Mouse (Mus musculus): ENCODE results near the gene Cdc42bpg. TPM values are rescaled to one million over a fixed set of nuclear protein-coding genes. Genes with fewer than 3 reads are reported as not detected.

Gene Cdc42bpg
- polyA plus RNA-seq, 2 experiments: 0.32 to 2.1 TPM

DNA sequence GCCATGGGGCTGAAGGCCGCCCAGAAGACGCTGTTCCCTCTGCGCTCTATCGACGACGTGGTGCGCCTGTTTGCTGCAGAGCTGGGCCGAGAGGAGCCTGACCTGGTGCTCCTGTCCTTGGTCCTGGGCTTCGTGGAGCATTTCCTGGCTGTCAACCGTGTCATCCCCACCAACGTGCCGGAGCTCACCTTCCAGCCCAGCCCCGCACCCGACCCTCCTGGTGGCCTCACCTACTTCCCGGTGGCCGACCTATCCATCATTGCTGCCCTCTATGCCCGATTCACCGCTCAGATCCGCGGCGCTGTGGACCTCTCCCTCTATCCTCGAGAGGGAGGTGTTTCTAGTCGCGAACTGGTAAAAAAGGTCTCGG is 29.2 kb downstream of the Cdc42bpg start:
- Histone ChIP-seq H3K4me1 (replicated peaks; ENCODE audit: control insufficient read depth in 2 of 2, insufficient read depth in 2 of 2, low read length in 1 of 2) (peaks cover 18 to 30% of the 10 kb centered on the region in 2 experiments), H3K27ac (peak overlapping the region; percentile 70), H3K4me2 (ENCODE audit: low read depth) (peak overlapping the region; percentile 100), H3K9ac (replicated peaks) (peak overlapping the region; percentile 78), H3K4me3 (ENCODE audit: insufficient read depth in 1 of 2, low read depth in 2 of 2, low read length in 2 of 2) (peak overlapping the region; percentile 87 to 92), H3K36me3 (replicated peaks; ENCODE audit: control insufficient read depth, insufficient read depth, low read depth) (peaks cover 6% of the 10 kb centered on the region), H3K27me3 (ENCODE audit: control insufficient read depth, insufficient read depth, low read length) (no peaks in the 10 kb centered on the region), H3K9me3 (ENCODE audit: control insufficient read depth, low read length) (no peaks in the 10 kb centered on the region)
- TF ChIP-seq CTCF (IDR thresholded peaks at IDR 0.05; ENCODE audit: low read depth): peak; percentile 35; the same call in 1 of the 2 replicates
- TF ChIP-seq EP300 (IDR thresholded peaks at IDR 0.05; ENCODE audit: low read depth): no peak
- WGBS (ENCODE audit: insufficient replicate concordance): under 1% methylated on average over 25 of the region's 25 CpGs
- ATAC-seq (ENCODE audit: insufficient read depth): peak; percentile 31; the same call in 1 of the 2 replicates
- no peak for DNase-seq (ENCODE audit: low read depth in 3 of 3, low spot score in 3 of 3)

DNA sequence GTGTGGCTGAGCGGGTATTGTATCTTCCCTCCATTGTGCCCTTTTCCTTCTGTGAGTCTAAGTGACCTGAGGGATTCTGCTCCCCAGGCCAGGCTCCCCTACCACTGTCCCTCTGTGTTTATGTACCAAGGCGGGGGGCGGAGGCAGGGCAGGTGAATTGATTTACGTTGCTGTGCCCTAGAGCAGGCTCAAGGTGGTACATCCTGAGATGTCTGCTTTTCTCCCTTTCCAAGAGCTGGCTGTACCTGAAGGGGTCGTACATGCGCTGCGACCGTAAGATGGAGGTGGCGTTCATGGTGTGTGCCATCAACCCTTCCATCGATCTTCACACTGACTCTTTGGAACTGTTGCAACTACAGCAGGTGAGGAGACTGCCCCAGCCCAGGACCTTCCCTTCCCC is 30.7 kb downstream of the Cdc42bpg start:
- Histone ChIP-seq H3K4me3 (ENCODE audit: insufficient read depth in 1 of 2, low read depth in 2 of 2, low read length in 2 of 2) (no peak overlapping the region), H3K4me1 (replicated peaks; ENCODE audit: control insufficient read depth in 2 of 2, insufficient read depth in 2 of 2, low read length in 1 of 2) (peaks cover 21 to 37% of the 10 kb centered on the region in 2 experiments)

DNA sequence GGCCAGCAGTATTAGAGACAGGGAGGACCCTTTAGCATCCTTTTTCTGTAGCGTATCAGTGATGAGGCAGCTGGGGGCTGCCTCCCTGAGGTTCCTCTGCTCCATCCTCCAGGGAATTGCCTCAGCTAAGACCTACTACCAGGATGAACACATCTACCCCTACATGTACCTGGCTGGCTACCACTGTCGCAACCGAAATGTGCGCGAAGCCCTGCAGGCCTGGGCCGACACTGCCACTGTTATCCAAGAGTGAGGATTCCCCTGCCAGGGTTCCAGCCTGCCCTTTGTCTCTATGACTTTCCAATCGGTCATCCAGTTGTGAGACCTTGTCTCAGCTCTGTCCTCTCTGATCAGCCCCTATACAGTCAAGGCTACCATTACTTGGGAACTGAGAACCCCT is 31.9 kb downstream of the Cdc42bpg start:
- Histone ChIP-seq H3K27me3 (ENCODE audit: control insufficient read depth, insufficient read depth, low read length) (no peaks in the 10 kb centered on the region), H3K9me3 (ENCODE audit: control insufficient read depth, low read length) (no peaks in the 10 kb centered on the region), H3K27ac (no peak overlapping the region), H3K4me3 (ENCODE audit: insufficient read depth in 1 of 2, low read depth in 2 of 2, low read length in 2 of 2) (no peak overlapping the region), H3K4me1 (replicated peaks; ENCODE audit: control insufficient read depth in 2 of 2, insufficient read depth in 2 of 2, low read length in 1 of 2) (peaks cover 21 to 37% of the 10 kb centered on the region in 2 experiments), H3K36me3 (replicated peaks; ENCODE audit: control insufficient read depth, insufficient read depth, low read depth) (peaks cover 6% of the 10 kb centered on the region), H3K4me2 (ENCODE audit: low read depth) (no peak overlapping the region), H3K9ac (replicated peaks) (no peak overlapping the region)
- DNase-seq (ENCODE audit: low read depth in 3 of 3, low spot score in 3 of 3) (no peak), ATAC-seq (ENCODE audit: insufficient read depth) (no peak)
- WGBS (ENCODE audit: insufficient replicate concordance): 77% methylated on average over 7 of the region's 7 CpGs
- TF ChIP-seq EP300 (IDR thresholded peaks at IDR 0.05; ENCODE audit: low read depth) (no peak), CTCF (IDR thresholded peaks at IDR 0.05; ENCODE audit: low read depth) (no peak)

More for the DNA sequence above, 30.7 kb downstream of the Cdc42bpg start:
- H3K9ac ChIP-seq (replicated peaks): no peak overlapping the region
- DNase-seq (ENCODE audit: low read depth in 3 of 3, low spot score in 3 of 3): no peak
- H3K9me3 ChIP-seq (ENCODE audit: control insufficient read depth, low read length): no peaks in the 10 kb centered on the region
- no peak overlapping the region; the same call in 1 of the 2 replicates for H3K4me2 ChIP-seq (ENCODE audit: low read depth)
- H3K27ac ChIP-seq: no peak overlapping the region
- no peak for ATAC-seq (ENCODE audit: insufficient read depth)
- no peaks in the 10 kb centered on the region for H3K27me3 ChIP-seq (ENCODE audit: control insufficient read depth, insufficient read depth, low read length)
- 86% methylated on average over 10 of the region's 10 CpGs for WGBS (ENCODE audit: insufficient replicate concordance)
- H3K36me3 ChIP-seq (replicated peaks; ENCODE audit: control insufficient read depth, insufficient read depth, low read depth): peaks cover 6% of the 10 kb centered on the region
- TF ChIP-seq EP300 (IDR thresholded peaks at IDR 0.05; ENCODE audit: low read depth): no peak
- TF ChIP-seq CTCF (IDR thresholded peaks at IDR 0.05; ENCODE audit: low read depth): no peak

GRCm38 (mm10) chr19:6338716-6339115 is 32.5 kb downstream of the Cdc42bpg start:
- Histone ChIP-seq H3K9me3 (ENCODE audit: control insufficient read depth, low read length) (no peaks in the 10 kb centered on the region), H3K27me3 (ENCODE audit: control insufficient read depth, insufficient read depth, low read length) (no peaks in the 10 kb centered on the region), H3K4me2 (ENCODE audit: low read depth) (no peak overlapping the region), H3K4me1 (replicated peaks; ENCODE audit: control insufficient read depth in 2 of 2, insufficient read depth in 2 of 2, low read length in 1 of 2) (peaks cover 21 to 40% of the 10 kb centered on the region in 2 experiments), H3K27ac (no peak overlapping the region), H3K4me3 (ENCODE audit: insufficient read depth in 1 of 2, low read depth in 2 of 2, low read length in 2 of 2) (no peak overlapping the region), H3K36me3 (replicated peaks; ENCODE audit: control insufficient read depth, insufficient read depth, low read depth) (peaks cover 6% of the 10 kb centered on the region), H3K9ac (replicated peaks) (no peak overlapping the region)
- WGBS (ENCODE audit: insufficient replicate concordance): 85% methylated on average over 11 of the region's 11 CpGs
- TF ChIP-seq EP300 (IDR thresholded peaks at IDR 0.05; ENCODE audit: low read depth) (no peak), CTCF (IDR thresholded peaks at IDR 0.05; ENCODE audit: low read depth) (no peak)
- DNase-seq (ENCODE audit: low read depth in 3 of 3, low spot score in 3 of 3) (no peak), ATAC-seq (ENCODE audit: insufficient read depth) (no peak)

- Histone ChIP-seq H3K4me3 (ENCODE audit: insufficient read depth in 1 of 2, low read depth in 2 of 2, low read length in 2 of 2) (no peak overlapping the region), H3K27me3 (ENCODE audit: control insufficient read depth, insufficient read depth, low read length) (no peaks in the 10 kb centered on the region), H3K4me1 (replicated peaks; ENCODE audit: control insufficient read depth in 2 of 2, insufficient read depth in 2 of 2, low read length in 1 of 2) (peaks cover 16 to 36% of the 10 kb centered on the region in 2 experiments), H3K9ac (replicated peaks) (no peak overlapping the region), H3K4me2 (ENCODE audit: low read depth) (no peak overlapping the region), H3K9me3 (ENCODE audit: control insufficient read depth, low read length) (no peaks in the 10 kb centered on the region), H3K27ac (no peak overlapping the region), H3K36me3 (replicated peaks; ENCODE audit: control insufficient read depth, insufficient read depth, low read depth) (peaks cover 6% of the 10 kb centered on the region)
- 78% methylated on average over 6 of the region's 6 CpGs for WGBS (ENCODE audit: insufficient replicate concordance)
- DNase-seq (ENCODE audit: low read depth in 3 of 3, low spot score in 3 of 3) (no peak), ATAC-seq (ENCODE audit: insufficient read depth) (no peak)
- TF ChIP-seq CTCF (IDR thresholded peaks at IDR 0.05; ENCODE audit: low read depth): no peak
- no peak for TF ChIP-seq EP300 (IDR thresholded peaks at IDR 0.05; ENCODE audit: low read depth)
These were observed 32.9 kb downstream of the Cdc42bpg start for GRCm38 (mm10) chr19:6339191-6339590.
